Mouse (Mus musculus): ENCODE data around the gene St3gal2.
"Not testable (repeated sequence)": the region's sequence is repeated elsewhere in the genome, so short reads cannot be mapped to it uniquely, and the experiment has no call there.

Gene St3gal2

GRCm38 (mm10) chr8:110911576-110912570 is 7.8 kb upstream of the St3gal2 start:
- DNase-seq: no peak

- no peak for DNase-seq
These were observed 2.3 kb upstream of the St3gal2 start for GRCm38 (mm10) chr8:110917415-110917814.

- no peak for DNase-seq
These were observed 1.7 kb upstream of the St3gal2 start for GRCm38 (mm10) chr8:110918027-110918426.

GRCm38 (mm10) chr8:110918460-110918859 is 1.3 kb upstream of the St3gal2 start:
- no peak for DNase-seq

- DNase-seq: no peak
These were observed 480 bp downstream of the St3gal2 start for GRCm38 (mm10) chr8:110920032-110920772.

GRCm38 (mm10) chr8:110920773-110921277 is 1.1 kb downstream of the St3gal2 start:
- DNase-seq: peak; percentile 3

GRCm38 (mm10) chr8:110921492-110922230 is 1.9 kb downstream of the St3gal2 start:
- peak; percentile 84 for DNase-seq

GRCm38 (mm10) chr8:110925691-110926140 is 6.0 kb downstream of the St3gal2 start:
- no peak for DNase-seq

GRCm38 (mm10) chr8:110926690-110927089 is 7.0 kb downstream of the St3gal2 start:
- no peak for DNase-seq

GRCm38 (mm10) chr8:110928435-110928834 is 8.7 kb downstream of the St3gal2 start:
- no peak for DNase-seq

- no peak for DNase-seq
These were observed 9.3 kb downstream of the St3gal2 start for GRCm38 (mm10) chr8:110929066-110929465.

GRCm38 (mm10) chr8:110929672-110930071 is 9.9 kb downstream of the St3gal2 start:
- DNase-seq: not testable (repeated sequence)

GRCm38 (mm10) chr8:110931176-110931939 is 11.6 kb downstream of the St3gal2 start:
- peak; percentile 19 for DNase-seq

- DNase-seq: no peak
These were observed 12.7 kb downstream of the St3gal2 start for GRCm38 (mm10) chr8:110932444-110932843.

- no peak for DNase-seq
These were observed 13.6 kb downstream of the St3gal2 start for GRCm38 (mm10) chr8:110933272-110933671.

GRCm38 (mm10) chr8:110936217-110936616 is 16.5 kb downstream of the St3gal2 start:
- no peak for DNase-seq

GRCm38 (mm10) chr8:110938882-110939589 is 19.3 kb downstream of the St3gal2 start:
- DNase-seq: no peak

- DNase-seq: no peak
These were observed 21.1 kb downstream of the St3gal2 start for GRCm38 (mm10) chr8:110940682-110941452.

GRCm38 (mm10) chr8:110941453-110941948 is 21.8 kb downstream of the St3gal2 start:
- DNase-seq: peak; percentile 13

- no peak for DNase-seq
These were observed 24.7 kb downstream of the St3gal2 start for GRCm38 (mm10) chr8:110944276-110944876.

Measured in embryo, embryonic 11 days (tissue).